Mouse (Mus musculus) activated CD4-positive, CD25-positive, alpha-beta regulatory T cell, adult 4 months (primary cell): ENCODE data around the gene Rptor. TPM values are rescaled to one million over a fixed set of nuclear protein-coding genes. Genes with fewer than 3 reads are reported as not detected.

ENCODE experiments used
- ATAC-seq: one replicate; pipeline ENCODE4 v1.8.0; 2017
- polyA plus RNA-seq, 2 experiments: library from polyadenylated mRNA; unstranded; fragments of 100-300 nt; shearing (Covaris generic); gene quantifications; one replicate each; pipeline ENCODE4 v1.2.1; 2017

Rptor gene
- polyA plus RNA-seq, 2 experiments from 2014 or later = 6.1 to 6.6 TPM

DNA sequence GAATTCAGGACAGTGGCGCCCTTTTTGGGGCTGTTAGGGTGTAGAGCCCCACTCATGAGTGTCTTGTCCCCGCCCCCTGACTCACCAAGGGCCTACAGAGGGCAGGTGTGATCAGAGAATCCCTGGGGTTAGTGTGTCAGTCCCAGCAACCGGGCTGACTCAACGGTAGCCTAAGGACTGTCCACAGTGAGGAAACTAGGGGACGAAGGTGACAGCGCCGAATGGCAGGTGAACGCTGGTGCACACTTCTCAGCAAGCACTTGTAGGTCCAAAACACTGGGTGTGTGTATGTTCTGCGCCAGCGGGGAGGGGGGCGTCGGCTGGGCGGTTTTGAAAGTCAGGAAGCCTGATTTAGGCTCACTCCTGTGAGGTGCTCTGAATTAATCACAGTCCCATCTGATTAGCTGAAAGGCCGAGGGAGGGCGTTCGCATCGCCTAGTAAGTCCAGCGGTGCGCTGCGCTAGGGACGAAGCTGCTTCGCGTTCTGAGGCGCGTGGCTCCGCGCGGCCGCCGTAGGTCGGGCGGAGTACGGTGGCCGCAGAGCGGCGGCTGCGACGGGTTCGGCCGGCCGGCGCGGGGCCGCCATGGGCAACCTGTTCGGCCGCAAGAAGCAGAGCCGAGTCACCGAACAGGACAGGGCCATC, 310.7 kb downstream of the Rptor start, which contains the start of gene Chmp6:
Chmp6 (plus strand) TSS at position 151 of the 644 bp plus-strand sequence.
- ATAC-seq = peak; percentile 52

DNA sequence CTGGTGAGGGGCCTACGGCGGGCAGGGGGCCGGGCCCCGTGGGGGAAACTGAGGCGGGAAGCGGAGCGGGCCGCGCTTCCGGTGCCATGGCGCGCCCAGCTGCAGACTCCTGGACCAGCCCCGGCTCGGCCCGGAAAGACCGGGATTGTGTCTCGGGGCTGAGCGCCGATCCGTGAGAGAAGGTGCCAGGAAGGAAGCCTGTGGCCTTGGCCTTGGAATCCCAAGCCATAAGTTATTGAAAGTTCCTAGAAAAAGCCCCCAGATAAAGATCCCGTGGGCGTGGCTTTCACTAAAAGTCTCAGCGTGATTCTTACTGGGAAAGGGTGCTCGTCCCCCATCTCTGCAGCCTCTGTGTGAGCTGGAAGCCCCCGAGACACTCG, 311.2 kb downstream of the Rptor start:
- ATAC-seq = peak; percentile 40

DNA sequence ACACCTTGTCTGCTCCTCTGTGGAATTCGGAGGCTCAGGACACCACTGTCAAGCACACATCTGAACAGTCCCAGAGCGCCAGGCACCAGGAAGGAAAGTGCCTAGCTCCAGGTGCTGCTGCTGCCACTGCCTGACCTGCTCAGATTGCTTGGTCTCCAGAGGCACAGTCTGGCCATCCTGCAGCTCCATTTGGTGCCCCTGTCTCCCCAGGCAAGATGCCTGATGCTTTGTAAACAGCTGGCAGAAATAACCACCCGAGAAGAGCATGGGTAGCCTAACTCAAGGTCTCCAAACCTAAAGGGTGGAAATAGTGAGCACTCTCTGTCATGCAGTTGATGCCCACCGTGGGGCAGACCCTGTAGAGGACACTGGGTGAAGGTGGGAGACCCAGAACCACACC, 311.7 kb downstream of the Rptor start:
- ATAC-seq = no peak

DNA sequence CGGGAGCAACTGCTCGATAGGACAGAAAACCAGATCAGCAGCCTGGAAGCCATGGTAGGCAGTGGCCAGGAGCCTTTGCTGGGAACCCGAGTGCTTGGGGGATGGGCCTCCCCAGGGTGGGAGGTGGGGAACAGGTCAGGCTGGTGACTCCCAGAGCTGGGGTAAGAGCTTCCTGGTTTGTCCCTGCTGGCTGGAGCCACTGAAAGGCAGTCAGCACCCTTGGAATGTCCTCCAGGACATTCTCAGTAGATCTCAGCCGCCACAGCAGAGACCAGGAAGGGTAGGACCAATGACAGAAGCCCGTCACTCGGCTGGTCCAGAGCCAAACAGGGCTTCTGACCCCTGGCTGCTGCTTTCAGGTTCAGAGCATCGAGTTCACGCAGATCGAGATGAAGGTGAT, 313.0 kb downstream of the Rptor start:
- ATAC-seq = no peak

DNA sequence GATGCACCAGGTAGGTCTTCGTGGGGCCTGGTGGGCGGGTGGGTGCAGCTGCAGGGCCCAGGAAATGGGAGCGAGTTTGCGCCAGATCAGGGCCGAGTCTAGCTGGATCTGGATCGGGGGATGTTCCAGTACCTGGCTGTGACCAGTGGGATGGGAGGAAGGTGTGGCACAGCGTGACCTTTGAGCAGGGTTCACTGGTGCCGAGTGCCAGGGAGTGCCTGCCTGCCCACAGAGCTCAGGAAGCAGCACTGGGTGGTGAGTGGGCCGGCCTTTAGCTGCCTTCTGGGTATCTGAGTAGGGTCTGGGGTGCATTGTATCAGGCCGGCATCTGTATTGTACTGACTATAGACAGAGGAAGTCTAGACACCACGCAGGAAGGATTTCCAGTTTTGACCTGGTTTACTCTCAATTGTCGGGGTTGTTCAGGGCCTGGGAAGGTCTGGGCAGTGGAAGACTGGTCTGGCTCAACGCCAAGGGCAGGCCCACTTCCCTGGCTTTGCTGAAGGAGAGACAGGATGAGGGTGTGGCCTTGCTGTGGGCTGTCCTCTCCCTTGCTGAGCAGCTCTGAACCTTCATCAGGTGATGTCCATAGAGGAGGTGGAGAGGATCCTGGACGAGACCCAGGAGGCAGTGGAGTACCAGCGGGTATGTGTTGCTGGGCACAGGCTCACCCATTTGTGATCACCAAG, 313.5 kb downstream of the Rptor start:
- ATAC-seq = no peak

DNA sequence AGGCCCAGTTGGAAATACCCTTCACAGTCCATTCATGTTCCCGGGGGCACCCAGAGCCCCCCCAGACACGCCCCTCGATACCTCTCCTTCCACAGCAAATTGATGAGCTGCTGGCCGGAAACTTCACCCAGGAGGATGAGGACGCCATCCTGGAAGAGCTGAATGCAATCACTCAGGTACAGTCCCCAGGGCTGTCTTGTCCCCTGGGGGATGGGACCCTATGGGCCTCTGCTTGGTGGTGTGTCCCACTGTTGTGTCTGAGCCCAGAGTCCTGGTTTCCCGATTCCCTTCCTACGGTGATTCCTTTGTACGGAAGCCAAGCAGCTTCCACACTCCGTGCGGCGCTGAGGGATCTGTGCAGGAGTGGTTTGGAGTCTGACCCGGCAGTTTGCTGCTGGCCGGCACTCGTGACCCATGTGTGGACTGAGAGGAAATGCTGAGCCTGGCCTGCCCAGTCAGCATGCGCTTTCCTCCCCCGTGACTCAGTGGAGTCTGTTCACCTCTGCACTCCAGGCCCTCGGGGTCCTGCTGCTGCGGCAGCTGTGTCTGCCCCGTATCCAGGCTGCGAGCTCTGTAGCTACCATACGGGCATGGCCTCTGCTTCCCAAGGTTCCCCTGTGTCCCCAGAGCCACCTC, 314.2 kb downstream of the Rptor start:
- no peak for ATAC-seq

DNA sequence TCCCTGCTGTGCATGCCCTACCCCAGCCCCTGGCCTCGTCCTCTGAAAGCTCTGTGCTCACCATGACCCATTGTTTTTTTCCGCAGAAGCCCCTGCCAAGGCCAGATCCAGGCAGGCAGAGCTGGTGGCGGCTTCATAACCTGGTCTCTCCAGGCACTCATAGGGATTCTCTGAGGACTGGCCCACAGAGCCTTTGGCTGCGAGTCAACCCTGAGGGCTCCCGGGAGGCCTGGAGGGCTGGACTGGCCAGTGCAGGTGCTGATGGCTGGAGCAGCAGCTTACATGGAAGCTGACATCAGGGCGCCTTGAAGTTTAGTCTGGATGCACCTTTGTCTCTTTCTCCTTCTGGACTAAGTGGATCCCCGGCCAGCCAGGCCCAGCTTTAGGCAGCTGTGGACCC, 315.8 kb downstream of the Rptor start:
- no peak for ATAC-seq

DNA sequence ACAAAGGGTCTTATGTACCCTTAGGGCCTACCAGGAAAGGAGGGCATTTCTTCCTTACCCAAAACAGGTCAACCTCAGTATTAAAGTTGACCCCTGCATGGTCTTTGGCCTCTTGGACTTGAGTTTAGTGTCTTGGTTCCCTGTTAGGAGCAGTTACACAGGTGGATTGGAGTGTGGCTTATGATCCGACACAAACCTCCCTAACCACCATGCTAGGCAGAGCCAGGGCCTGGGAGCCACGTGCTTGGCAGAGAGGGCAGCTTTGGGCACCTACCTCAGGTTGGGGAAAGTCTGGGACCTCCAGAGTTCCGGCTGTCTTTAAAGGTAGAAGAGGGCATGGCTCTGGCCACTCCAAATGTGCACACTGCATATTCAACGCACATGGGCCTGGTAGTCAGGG, 316.7 kb downstream of the Rptor start:
- no peak for ATAC-seq

DNA sequence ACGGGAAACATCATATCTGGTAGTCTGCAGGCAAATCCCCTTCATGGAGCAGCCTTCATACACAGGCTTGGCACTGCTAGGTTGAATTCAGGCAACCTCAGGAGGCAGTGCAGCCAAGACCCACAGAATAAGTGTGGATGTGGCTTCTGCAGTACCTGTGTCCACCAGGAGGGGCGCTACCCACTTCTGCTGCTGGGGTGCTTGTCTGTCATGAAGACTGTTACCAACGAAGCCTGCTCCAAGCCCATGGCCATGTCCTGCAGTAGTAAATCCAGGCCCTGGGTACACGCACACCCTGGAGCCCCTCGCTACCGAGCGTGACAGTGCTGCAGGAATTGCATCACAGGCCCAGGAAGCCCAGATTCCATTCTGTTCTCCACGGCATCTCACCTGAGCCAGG, 317.2 kb downstream of the Rptor start:
- ATAC-seq = peak; percentile 43

DNA sequence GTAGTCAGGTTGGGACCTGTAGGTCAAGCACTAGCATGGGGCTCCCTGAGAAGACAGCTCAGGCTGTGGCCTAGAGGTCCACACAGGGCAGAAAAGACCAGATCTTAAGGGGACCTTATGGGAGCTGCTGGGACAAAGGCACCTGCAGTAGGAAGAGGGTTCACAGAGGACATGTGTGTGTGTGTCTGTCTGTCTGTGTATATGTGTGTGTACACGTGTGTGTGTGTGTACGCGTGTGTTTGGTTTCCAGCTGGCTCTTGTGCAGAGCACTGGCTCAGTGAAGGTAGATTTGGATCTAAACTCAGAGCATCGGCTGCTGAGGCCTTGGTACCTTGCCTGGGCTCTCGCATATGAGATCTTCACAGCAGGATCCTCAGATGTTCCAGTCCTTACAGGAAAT, 318.0 kb downstream of the Rptor start:
- ATAC-seq = no peak

DNA sequence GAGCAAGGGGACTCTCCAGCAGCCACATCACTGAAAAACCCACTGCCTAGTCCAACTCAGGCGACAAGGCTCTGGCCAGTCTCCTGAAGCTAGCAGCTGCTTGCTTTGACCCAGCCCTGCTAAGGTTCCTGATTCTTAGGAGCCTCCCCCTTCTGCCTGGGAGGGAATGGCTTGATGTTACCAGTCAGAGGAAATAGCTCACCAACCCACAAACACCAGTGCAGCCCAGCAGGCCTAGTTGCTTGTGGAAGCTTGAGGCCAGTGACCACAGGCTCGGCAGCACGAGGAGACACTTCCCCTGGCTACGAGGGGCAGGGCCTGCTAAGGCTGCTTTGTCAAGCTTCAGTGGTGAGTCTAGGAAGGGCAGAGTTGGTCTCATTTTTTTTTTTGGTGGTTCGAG, 322.5 kb downstream of the Rptor start:
- ATAC-seq = no peak

DNA sequence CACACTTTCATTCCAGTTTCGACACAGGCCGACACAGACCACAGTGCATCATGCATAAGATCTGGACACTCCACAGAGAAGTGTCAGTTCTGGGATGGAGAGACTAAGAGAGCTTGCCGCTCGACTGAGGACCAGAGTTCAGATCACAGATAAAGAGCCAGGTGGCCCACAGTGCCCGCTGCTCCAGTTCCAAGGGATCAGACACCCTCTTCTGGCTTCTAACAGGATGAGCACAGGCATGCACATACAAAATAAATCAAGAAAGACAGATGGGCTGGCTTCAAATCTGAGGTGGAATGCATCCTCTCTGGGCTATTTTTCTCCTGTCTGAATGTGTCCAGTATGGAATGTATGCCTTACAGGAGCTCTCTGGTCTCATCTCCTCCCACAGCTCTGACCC, 324.1 kb downstream of the Rptor start:
- ATAC-seq = no peak

DNA sequence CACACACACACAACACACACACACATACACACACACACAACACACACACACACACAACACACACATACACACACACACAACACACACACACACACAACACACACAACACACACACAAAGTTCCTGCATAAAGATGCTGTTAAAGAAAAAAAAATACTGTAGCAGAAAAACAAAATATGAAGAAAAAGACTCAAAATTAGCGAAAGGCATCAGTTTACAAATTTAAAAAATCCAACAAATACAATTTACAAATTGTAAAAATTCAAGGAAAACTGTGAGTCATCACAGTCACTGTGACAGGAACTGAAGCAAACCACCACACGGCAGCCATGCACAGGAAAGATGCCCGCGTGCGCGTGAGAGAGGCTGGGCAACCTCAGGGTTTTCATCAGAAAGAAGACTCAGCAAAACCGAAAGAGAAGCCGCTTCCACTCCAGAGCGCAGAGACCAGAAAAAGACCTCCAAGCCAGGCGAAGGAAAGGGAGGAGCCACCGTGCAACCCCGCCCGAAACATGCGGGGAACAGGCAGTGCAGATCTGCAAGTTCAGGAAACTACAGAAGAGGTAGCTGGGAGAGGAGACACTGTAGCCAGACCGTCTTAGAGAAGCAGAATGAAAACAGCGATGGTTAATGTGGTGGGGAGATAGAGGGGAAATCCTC, 325.4 kb downstream of the Rptor start:
- peak; percentile 84 for ATAC-seq

DNA sequence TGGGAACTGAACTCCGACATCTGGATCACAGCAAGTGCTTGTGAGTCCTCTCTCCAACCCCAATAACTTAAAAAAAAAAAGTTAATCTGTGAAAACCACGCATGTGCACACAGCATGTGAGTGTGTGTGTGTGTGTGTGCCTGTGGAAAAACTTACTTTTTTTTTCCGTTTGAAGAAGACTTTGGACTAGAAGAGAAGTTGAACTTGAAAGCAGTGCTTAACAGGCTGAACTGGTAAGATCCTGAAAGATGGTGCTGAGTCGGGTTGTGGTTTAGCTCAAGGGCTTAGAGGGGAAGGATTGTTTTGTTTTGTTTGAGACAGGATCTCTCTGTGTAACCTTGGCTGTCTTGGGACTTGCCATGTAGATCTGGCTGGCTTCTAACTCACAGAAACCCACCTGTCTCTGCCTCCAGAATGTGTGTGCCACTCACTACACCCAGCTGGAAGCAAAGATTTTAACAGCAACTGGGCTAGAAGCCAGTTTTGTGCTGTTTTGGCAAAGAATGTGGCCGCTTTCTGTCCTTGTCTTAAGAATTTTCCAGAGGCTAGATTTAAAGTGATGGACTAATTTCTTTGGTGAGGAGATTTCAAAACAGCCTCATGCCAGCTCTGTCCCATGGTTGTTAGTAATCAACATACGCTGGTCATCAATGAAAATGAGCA, 327.0 kb downstream of the Rptor start:
- no peak for ATAC-seq

DNA sequence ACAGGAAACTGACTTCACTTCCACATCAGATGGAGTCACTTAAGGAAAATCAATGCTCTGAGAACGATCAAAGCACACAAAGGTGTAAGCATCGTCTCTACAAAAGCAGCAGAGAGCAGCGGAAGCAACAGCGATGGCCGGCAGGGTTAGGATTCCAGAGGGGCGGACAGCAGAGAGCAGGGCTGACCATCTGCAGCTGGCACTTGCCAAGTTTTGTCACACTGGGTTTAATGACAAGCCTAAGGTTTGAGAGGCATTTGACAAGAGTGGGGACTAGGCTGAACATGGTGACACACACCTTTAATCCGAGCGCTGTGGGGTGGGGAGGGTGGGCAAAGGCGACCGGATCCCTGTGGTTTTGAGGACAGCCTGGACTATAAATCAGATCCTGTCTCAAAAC, 329.1 kb downstream of the Rptor start:
- no peak for ATAC-seq

DNA sequence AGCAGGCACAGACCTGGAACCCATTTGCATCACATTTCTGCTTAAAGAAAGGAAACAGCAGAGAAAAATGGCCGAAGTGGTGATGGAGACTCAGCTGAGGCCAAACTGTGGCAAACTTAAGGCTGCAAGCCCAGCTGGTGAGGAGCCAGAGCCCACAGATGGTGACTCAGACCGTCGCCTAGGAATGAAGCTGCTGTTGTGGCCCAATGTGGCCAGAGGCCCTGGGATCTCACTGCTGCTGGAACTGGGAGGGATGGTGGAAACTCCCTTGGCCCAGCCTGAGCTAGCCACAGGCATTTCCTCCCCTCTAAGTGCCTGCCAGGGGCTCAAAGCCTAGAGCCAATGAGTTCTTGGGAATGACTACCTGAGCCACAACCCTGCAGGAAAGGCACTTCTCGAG, 330.4 kb downstream of the Rptor start:
- no peak for ATAC-seq

DNA sequence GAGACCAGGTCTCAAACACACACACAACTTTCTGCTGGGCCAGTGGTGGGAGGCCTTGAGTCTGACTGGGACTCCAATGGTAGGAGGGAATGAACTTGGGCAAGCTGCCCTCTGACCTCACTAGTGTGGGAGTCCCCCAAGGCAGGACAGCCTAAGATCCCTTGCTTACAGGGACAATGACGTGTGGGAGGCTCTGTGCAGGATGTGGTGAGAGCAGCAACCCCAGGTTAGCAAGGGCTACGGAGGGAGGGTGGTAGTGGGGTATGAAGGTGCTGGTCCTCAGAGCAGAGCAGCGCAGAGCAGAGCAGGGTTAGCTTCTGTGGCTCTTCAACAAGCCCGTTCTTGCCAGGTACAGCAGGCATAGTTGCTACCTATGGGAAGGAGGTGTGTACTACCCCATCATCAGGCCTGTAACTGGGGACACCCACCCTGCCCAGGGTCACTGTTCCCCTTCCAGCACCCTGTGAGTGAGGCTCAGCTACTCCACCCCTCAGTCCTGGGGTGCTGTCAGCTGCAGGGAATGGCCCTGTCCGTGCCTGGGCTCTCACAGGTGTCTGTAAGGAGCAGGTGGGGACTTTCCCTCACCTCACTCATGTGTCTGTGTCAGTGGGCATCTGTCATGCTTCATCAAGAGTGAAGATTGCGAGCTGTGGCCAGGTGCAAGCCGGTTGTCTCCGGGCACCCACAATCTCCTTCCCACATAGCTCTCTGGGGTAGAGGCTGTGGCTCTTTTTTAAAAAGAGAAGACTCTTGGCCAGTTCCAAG, 331.3 kb downstream of the Rptor start:
- peak; percentile 93 for ATAC-seq

DNA sequence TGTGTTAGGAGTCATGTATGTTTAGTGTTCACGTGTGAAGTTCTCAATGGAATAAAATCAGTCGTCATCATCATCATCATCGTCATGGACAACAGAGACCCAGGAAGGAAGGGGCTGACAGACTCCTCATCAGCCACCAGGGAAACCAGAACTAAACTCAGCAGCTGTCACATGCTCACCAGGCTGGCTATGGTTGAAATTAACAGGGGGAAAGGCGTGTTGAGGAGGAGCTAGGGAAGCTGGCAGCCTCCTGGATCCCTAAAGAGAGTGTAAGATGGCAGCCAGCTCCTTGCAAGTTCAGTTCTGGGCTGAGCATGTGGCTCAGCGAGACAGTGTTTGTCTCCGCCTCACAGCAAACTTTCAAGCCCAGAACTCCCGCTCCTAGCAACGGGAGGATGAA, 332.1 kb downstream of the Rptor start:
- no peak for ATAC-seq

DNA sequence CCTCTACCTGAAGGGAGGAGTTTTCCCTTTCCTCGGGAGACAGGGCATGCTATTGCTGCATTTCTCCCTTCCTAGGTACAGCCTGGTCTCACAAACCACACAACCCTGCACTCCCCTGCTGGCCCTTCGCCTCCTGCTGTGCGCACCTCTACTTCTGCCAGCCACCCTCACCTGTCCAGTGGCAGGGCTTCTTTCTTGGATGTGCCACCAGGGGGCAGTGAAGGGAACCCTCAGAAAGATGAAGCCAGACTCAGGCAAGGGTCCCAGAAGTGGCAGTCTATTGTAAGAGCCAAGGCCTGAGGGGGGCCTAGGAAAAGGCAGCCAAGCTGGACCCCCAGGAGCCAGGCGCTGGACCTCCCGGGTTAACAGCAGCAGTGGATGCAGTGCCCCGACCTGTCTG, 332.8 kb downstream of the Rptor start:
- no peak for ATAC-seq

DNA sequence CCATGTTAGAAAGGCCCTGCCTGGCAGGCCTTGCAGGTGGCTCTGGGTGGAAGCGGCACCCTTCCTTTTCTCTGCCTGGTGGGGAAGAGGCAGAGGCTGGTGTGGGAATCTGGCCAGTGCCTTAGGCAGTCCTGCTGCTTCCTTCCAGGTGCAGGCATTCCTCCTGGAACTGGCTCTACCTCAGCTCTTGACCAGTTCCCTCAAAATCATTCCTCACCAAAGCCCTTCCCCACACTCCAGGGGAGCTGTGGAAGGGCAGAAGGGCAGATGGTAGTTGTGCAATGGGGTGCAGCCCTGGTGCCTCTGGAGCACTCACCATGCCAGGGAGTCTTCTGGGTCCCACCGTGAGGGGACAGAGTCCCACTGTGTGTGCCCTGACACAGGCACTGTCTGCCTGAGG, 333.8 kb downstream of the Rptor start:
- ATAC-seq = no peak

DNA sequence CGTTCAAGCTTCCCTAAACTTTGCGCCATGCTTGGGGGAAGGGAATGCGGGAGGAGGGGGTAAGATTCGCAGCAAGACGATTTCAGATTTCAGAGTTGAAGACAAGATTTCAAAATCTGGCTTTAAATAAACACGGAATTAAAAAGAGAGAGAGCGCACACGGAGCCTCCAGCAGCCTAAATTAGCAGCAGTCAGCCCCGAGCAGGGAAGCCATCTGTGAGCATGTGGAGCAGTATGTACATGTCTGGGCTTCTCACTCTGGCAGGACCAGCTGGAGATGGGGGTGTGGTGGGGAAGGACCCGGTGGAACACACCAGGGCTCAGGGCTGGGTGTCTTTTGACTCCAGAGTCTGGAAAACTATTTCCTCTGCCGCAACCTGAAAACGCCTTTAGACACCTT, 334.5 kb downstream of the Rptor start:
- no peak for ATAC-seq

DNA sequence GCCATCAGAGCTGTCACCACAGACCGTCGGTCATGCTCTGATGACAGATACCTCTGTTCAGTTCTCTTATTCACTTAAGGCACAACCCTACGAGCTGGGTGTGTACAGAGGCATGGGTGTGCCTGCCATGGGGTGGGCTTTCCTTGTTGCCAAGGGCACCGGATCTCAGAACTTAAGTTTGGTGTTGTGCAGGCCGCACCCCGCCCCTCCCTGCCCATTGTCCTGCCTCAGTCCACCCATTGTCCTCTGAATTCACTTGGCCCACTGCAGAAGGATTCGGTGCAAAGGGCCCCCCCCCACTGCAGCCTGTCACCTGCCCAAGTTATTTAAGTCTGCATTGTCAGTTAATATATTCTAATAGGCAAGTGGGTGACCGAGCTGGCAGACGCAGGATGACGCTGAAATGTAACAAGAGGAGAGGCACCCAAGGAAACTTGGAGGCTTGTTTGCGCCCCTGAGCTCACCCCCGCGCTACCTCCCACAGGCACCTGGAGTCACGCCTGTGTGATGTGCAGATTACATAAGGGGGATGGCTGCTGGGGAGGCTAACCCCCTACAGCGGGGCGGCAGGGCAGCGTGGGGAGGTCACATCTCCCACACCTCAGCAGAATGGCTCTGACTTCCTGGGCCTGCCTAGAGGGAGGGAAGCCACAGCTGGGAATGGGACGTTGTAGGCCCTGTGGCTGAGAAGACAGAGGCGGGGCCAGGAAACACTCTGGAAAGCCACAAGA, 335.2 kb downstream of the Rptor start:
- ATAC-seq = no peak
